Mouse (Mus musculus) left cerebral cortex, adult 2 months (tissue): ENCODE data around the gene Myh15. TPM values are rescaled to one million over a fixed set of nuclear protein-coding genes. Genes with fewer than 3 reads are reported as not detected.

ENCODE experiments used
- DNase-seq, 2 experiments: peaks; one replicate each; pipeline ENCODE4 v3.0.0; 2021 to 2022; ENCODE audit warnings: low spot score in 2 of 2, mixed read lengths in 1 of 2; ENCODE audit errors: extremely low spot score in 1 of 2
- H3K27ac ChIP-seq: fragments of 200-600 bp; 2 replicates; pipeline ENCODE4 v1.8.1; 2022
- H3K4me3 ChIP-seq: fragments of 200-600 bp; 2 replicates; pipeline ENCODE4 v1.8.1; 2022
- CTCF ChIP-seq: fragments of 200-600 bp; IDR thresholded peaks from 2 replicates; pipeline ENCODE4 v1.8.1; 2022; ENCODE audit warnings: antibody characterized with exemption, mild to moderate bottlenecking, moderate library complexity
- intact Hi-C: fragments of 180-260 bp; cut with DNase I; formaldehyde crosslinking; loops from one replicate; pipeline ENCODE4 v1.15.1; 2025
- long read RNA-seq, 2 experiments: library from polyadenylated mRNA; stranded (forward); transcript quantifications; one replicate each; pipeline ENCODE4 v2.0.0; 2021; ENCODE audit warnings: borderline mapping rate in 2 of 2
- total RNA-seq, 2 experiments: library from RNA; stranded (reverse); gene quantifications; 2 replicates each; pipeline ENCODE4 v1.2.3; 2021

Gene Myh15
- total RNA-seq: under 1 TPM; 0.48 to 0.63 TPM
- long read RNA-seq, experiment 1, partial matches to known transcripts: 1 of 1 reads
- long read RNA-seq, experiment 1, other reads (novel, unspliced or antisense): 0 of 1 reads
- long read RNA-seq, experiment 2, partial matches to known transcripts: 1 of 2 reads
- long read RNA-seq, experiment 2, other reads (novel, unspliced or antisense): 1 of 2 reads

GRCm38 (mm10) chr16:49057186-49057585 is at the start of gene Myh15:
Myh15 (plus strand) TSS chr16:49057486.
- intact Hi-C loops: no loop called here
- DNase-seq: no peak
- Histone ChIP-seq H3K4me3 (no peak within 1 kb of the TSS), H3K27ac (no peak within 1 kb of the TSS)
- no peak for TF ChIP-seq CTCF

GRCm38 (mm10) chr16:49016620-49017332 is 40.5 kb upstream of the Myh15 start:
- no peak for DNase-seq
- H3K4me3 ChIP-seq: no peak overlapping the region
- TF ChIP-seq CTCF: peak; percentile 58
- no peak overlapping the region for H3K27ac ChIP-seq
- intact Hi-C loops: loop anchor here (2.0 to 10.0 kb wide), 3 partner anchors 146 to 1288 kb away; no protein-coding TSS in a partner anchor

- intact Hi-C loops: no loop called here
- TF ChIP-seq CTCF: no peak
- DNase-seq: no peak
- no peak overlapping the region for H3K4me3 ChIP-seq
- no peak overlapping the region for H3K27ac ChIP-seq
These were observed 21.4 kb upstream of the Myh15 start for GRCm38 (mm10) chr16:49035852-49036251.

- no peak overlapping the region for H3K4me3 ChIP-seq
- no peak for DNase-seq
- intact Hi-C loops: no loop called here
- TF ChIP-seq CTCF: no peak
- H3K27ac ChIP-seq: no peak overlapping the region
These were observed 19.5 kb upstream of the Myh15 start for GRCm38 (mm10) chr16:49037771-49038170.

GRCm38 (mm10) chr16:49040554-49041221 is 16.6 kb upstream of the Myh15 start:
- DNase-seq: no peak
- H3K27ac ChIP-seq: no peak overlapping the region
- H3K4me3 ChIP-seq: no peak overlapping the region
- TF ChIP-seq CTCF: no peak
- intact Hi-C loops: loop anchor here (1.0 kb wide), 1 partner anchor 46 kb away; the partner anchor contains the start of genes Cip2a and Dzip3

- Histone ChIP-seq H3K4me3 (no peak overlapping the region), H3K27ac (no peak overlapping the region)
- no peak for DNase-seq
- no peak for TF ChIP-seq CTCF
- intact Hi-C loops: no loop called here
These were observed 8.1 kb upstream of the Myh15 start for GRCm38 (mm10) chr16:49049214-49049613.

- Histone ChIP-seq H3K4me3 (no peak overlapping the region), H3K27ac (no peak overlapping the region)
- no peak for DNase-seq
- no peak for TF ChIP-seq CTCF
- intact Hi-C loops: no loop called here
These were observed 12.1 kb downstream of the Myh15 start for GRCm38 (mm10) chr16:49069256-49069963.

GRCm38 (mm10) chr16:49071316-49071715 is 14.0 kb downstream of the Myh15 start:
- Histone ChIP-seq H3K4me3 (no peak overlapping the region), H3K27ac (no peak overlapping the region)
- DNase-seq: no peak
- no peak for TF ChIP-seq CTCF
- intact Hi-C loops: no loop called here

- H3K4me3 ChIP-seq: no peak overlapping the region
- no peak for TF ChIP-seq CTCF
- no peak overlapping the region for H3K27ac ChIP-seq
- intact Hi-C loops: no loop called here
- no peak for DNase-seq
These were observed 70.7 kb downstream of the Myh15 start for GRCm38 (mm10) chr16:49128015-49128414.

GRCm38 (mm10) chr16:49156193-49156592 is 98.9 kb downstream of the Myh15 start:
- no peak for DNase-seq
- Histone ChIP-seq H3K27ac (no peak overlapping the region), H3K4me3 (no peak overlapping the region)
- no peak for TF ChIP-seq CTCF
- intact Hi-C loops: no loop called here

GRCm38 (mm10) chr16:49164349-49165137 is 107.3 kb downstream of the Myh15 start:
- peak; percentile 71 to 81 for DNase-seq
- intact Hi-C loops: loop anchor here (1.0 to 5.0 kb wide), 3 partner anchors 147 to 333 kb away; no protein-coding TSS in a partner anchor
- no peak overlapping the region for H3K27ac ChIP-seq
- H3K4me3 ChIP-seq: no peak overlapping the region
- peak; percentile 91 for TF ChIP-seq CTCF
